Mouse (Mus musculus) liver, embryonic 15.5 days (tissue): ENCODE results near the gene C2cd2l. TPM values are rescaled to one million over a fixed set of nuclear protein-coding genes. Genes with fewer than 3 reads are reported as not detected.
"Not testable (repeated sequence)": the region's sequence is repeated elsewhere in the genome, so short reads cannot be mapped to it uniquely, and the experiment has no call there.

Experiments
- ATAC-seq: fragments of 200-750 bp; cut with Nextera tagmentation; 2 replicates; pipeline ENCODE4 v1.8.0; 2017; ENCODE audit warnings: moderate number of reproducible peaks, mild to moderate bottlenecking, moderate library complexity; ENCODE audit not compliant: insufficient read depth
- H3K27ac ChIP-seq: fragments of 300-500 bp; sonication (generic); replicated peaks from 2 replicates; pipeline ENCODE4 v1.5.1; 2015; ENCODE audit warnings: mild to moderate bottlenecking, inconsistent platforms
- H3K27me3 ChIP-seq: fragments of 300-500 bp; sonication (generic); 2 replicates; pipeline ENCODE4 v1.6.1; 2015; ENCODE audit warnings: mild to moderate bottlenecking, inconsistent platforms
- H3K36me3 ChIP-seq: fragments of 300-500 bp; sonication (generic); replicated peaks from 2 replicates; pipeline ENCODE4 v1.6.1; 2015; ENCODE audit warnings: moderate library complexity, mild to moderate bottlenecking, inconsistent platforms
- H3K4me1 ChIP-seq: fragments of 300-500 bp; sonication (generic); replicated peaks from 2 replicates; pipeline ENCODE4 v1.6.1; 2015; ENCODE audit warnings: inconsistent platforms
- H3K4me2 ChIP-seq: fragments of 300-500 bp; sonication (generic); 2 replicates; pipeline ENCODE4 v1.6.1; 2015; ENCODE audit warnings: moderate library complexity, mild to moderate bottlenecking, inconsistent platforms
- H3K4me3 ChIP-seq: fragments of 300-500 bp; sonication (generic); replicated peaks from 2 replicates; pipeline ENCODE4 v1.5.1; 2015; ENCODE audit warnings: mild to moderate bottlenecking, inconsistent platforms
- H3K9ac ChIP-seq: fragments of 300-500 bp; sonication (generic); 2 replicates; pipeline ENCODE4 v1.6.1; 2015; ENCODE audit warnings: moderate library complexity, mild to moderate bottlenecking, inconsistent platforms
- H3K9me3 ChIP-seq: fragments of 300-500 bp; sonication (generic); replicated peaks from 2 replicates; pipeline ENCODE4 v1.6.1; 2016; ENCODE audit warnings: inconsistent platforms
- WGBS: fragments of 180-500 bp; shearing (Covaris S2); methylation state at CpG from one replicate; pipeline ENCODE4 v1.1.7; 2015; ENCODE audit warnings: mixed read lengths; ENCODE audit not compliant: insufficient replicate concordance; 5-methylcytosine and 5-hydroxymethylcytosine counted together
- polyA plus RNA-seq: library from polyadenylated mRNA; unstranded; fragments of >200 nt; fragmentation: Nextera tagmentation; extraction: Ambion mirVana; gene quantifications from 2 replicates; pipeline ENCODE4 v1.2.1, GENCODE M21; 2015

C2cd2l gene
- polyA plus RNA-seq, 1 experiment from 2014 or later = 9.6 TPM

GRCm38 (mm10) chr9:44345570-44346433 is 25.7 kb upstream of the C2cd2l start:
- H3K9ac ChIP-seq = no peak overlapping the region
- H3K4me2 ChIP-seq = no peak overlapping the region
- ATAC-seq = no peak
- H3K36me3 ChIP-seq = peaks cover 58% of the 10 kb centered on the region
- H3K4me3 ChIP-seq = no peak overlapping the region
- WGBS = 75% methylated on average over 6 of the region's 6 CpGs
- H3K27ac ChIP-seq = peak overlapping the region; percentile 100
- H3K27me3 ChIP-seq = no peaks in the 10 kb centered on the region
- H3K9me3 ChIP-seq = no peaks in the 10 kb centered on the region
- peaks cover 30% of the 10 kb centered on the region for H3K4me1 ChIP-seq

GRCm38 (mm10) chr9:44343781-44344421 is 23.8 kb upstream of the C2cd2l start, which contains the start of gene Hmbs:
Hmbs (minus strand) TSS chr9:44344228.
- under 1% methylated on average over 39 of the region's 39 CpGs for WGBS
- H3K9me3 ChIP-seq = no peaks in the 10 kb centered on the region
- H3K4me1 ChIP-seq = peaks cover 39% of the 10 kb centered on the region
- no peaks in the 10 kb centered on the region for H3K27me3 ChIP-seq
- H3K9ac ChIP-seq = peak within 1 kb of the TSS; percentile 96
- peak within 1 kb of the TSS; percentile 82 for H3K4me2 ChIP-seq
- H3K27ac ChIP-seq = peak within 1 kb of the TSS; percentile 100
- peak; percentile 82 for ATAC-seq
- H3K4me3 ChIP-seq = peak within 1 kb of the TSS; percentile 81
- peaks cover 62% of the 10 kb centered on the region for H3K36me3 ChIP-seq

DNA sequence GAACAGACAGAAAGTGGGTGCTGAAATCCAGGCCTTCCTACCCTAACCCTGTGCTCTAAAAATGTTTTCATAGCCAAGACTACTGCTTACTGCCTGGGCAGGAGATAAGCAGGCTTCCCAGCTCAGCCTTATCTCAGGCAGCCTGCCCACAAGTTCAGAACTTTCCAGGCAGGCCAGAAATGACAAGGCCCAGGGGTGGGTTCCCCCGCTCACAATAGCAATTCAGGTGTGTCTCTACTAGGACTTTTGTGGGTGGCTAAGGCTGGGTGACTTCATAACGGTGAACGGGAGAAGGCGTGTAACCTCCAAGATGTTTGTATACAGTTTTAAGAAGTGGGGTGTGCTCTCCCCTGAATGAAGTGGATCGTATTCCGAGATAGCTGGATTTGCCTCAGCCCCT is 23.2 kb upstream of the C2cd2l start:
- Histone ChIP-seq H3K4me3 (peak overlapping the region; percentile 81), H3K4me2 (peak overlapping the region; percentile 82), H3K9me3 (no peaks in the 10 kb centered on the region), H3K36me3 (peaks cover 62% of the 10 kb centered on the region), H3K9ac (peak overlapping the region; percentile 96), H3K4me1 (peaks cover 43% of the 10 kb centered on the region), H3K27ac (peak overlapping the region; percentile 100), H3K27me3 (no peaks in the 10 kb centered on the region)
- 1% methylated on average over 6 of the region's 6 CpGs for WGBS
- ATAC-seq = peak; percentile 78

DNA sequence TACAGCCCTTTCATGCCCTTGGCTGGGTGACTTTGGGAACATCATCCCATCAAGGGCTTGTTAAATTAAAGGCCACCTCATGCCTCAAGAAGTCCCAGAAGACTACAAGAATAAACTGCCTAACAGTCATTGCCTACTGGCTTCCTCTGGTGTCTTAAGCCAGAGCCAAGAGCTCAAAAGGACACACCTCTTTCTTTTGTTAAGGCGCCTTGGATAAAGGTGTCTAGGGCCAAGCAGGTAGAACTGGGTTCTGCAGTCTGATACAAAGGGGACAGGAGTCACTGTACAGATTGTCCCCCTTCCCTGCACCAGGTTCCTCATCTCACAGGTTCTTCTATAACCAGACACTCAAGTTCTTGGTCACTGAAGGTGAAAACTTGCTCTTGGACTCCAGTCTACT is 22.5 kb upstream of the C2cd2l start:
- no peaks in the 10 kb centered on the region for H3K9me3 ChIP-seq
- 27% methylated on average over 1 of the region's 1 CpGs for WGBS
- no peaks in the 10 kb centered on the region for H3K27me3 ChIP-seq
- H3K27ac ChIP-seq = peak overlapping the region; percentile 100
- ATAC-seq = peak; percentile 7
- H3K4me3 ChIP-seq = peak overlapping the region; percentile 81
- H3K4me1 ChIP-seq = peaks cover 49% of the 10 kb centered on the region
- H3K4me2 ChIP-seq = peak overlapping the region; percentile 82
- H3K9ac ChIP-seq = peak overlapping the region; percentile 96
- H3K36me3 ChIP-seq = peaks cover 62% of the 10 kb centered on the region

DNA sequence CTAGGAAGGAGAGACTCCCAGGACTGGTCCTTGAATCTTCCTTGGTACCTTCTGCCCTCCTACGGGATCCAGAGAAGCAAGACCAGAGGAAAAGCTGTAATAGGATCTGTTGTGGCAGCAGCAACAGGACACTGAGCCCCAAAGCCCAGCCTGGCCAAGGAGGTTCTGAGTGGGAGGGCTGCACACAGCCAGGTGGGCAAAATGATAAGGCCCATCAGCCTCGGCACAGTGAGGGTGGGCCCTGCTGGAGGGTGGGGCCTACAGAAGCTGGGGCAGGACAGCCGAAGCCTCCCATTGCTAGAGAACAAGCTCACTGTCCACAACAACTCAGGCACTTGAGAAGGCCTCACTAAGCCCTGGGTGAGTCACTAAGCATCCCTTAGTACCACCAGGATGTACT is 22.1 kb upstream of the C2cd2l start:
- Histone ChIP-seq H3K9ac (peak overlapping the region; percentile 96), H3K4me1 (peaks cover 51% of the 10 kb centered on the region), H3K36me3 (peaks cover 62% of the 10 kb centered on the region), H3K27ac (peak overlapping the region; percentile 100), H3K4me3 (peak overlapping the region; percentile 81), H3K4me2 (peak overlapping the region; percentile 82), H3K9me3 (no peaks in the 10 kb centered on the region), H3K27me3 (no peaks in the 10 kb centered on the region)
- ATAC-seq = peak; percentile 78
- 17% methylated on average over 3 of the region's 3 CpGs for WGBS

GRCm38 (mm10) chr9:44341487-44341886 is 21.4 kb upstream of the C2cd2l start:
- H3K9ac ChIP-seq = peak overlapping the region; percentile 96
- H3K36me3 ChIP-seq = peaks cover 62% of the 10 kb centered on the region
- H3K4me2 ChIP-seq = peak overlapping the region; percentile 82
- WGBS = 53% methylated on average over 5 of the region's 5 CpGs
- ATAC-seq = no peak
- H3K4me1 ChIP-seq = peaks cover 57% of the 10 kb centered on the region
- H3K9me3 ChIP-seq = no peaks in the 10 kb centered on the region
- peak overlapping the region; percentile 81 for H3K4me3 ChIP-seq
- H3K27me3 ChIP-seq = no peaks in the 10 kb centered on the region
- peak overlapping the region; percentile 100 for H3K27ac ChIP-seq

GRCm38 (mm10) chr9:44338574-44338973 is 18.5 kb upstream of the C2cd2l start:
- peaks cover 66% of the 10 kb centered on the region for H3K36me3 ChIP-seq
- peak overlapping the region; percentile 81 for H3K4me3 ChIP-seq
- peak overlapping the region; percentile 96 for H3K9ac ChIP-seq
- WGBS = 70% methylated on average over 5 of the region's 5 CpGs
- peak overlapping the region; percentile 100 for H3K27ac ChIP-seq
- H3K9me3 ChIP-seq = no peaks in the 10 kb centered on the region
- H3K27me3 ChIP-seq = no peaks in the 10 kb centered on the region
- peaks cover 45% of the 10 kb centered on the region for H3K4me1 ChIP-seq
- no peak for ATAC-seq
- peak overlapping the region; percentile 82 for H3K4me2 ChIP-seq

DNA sequence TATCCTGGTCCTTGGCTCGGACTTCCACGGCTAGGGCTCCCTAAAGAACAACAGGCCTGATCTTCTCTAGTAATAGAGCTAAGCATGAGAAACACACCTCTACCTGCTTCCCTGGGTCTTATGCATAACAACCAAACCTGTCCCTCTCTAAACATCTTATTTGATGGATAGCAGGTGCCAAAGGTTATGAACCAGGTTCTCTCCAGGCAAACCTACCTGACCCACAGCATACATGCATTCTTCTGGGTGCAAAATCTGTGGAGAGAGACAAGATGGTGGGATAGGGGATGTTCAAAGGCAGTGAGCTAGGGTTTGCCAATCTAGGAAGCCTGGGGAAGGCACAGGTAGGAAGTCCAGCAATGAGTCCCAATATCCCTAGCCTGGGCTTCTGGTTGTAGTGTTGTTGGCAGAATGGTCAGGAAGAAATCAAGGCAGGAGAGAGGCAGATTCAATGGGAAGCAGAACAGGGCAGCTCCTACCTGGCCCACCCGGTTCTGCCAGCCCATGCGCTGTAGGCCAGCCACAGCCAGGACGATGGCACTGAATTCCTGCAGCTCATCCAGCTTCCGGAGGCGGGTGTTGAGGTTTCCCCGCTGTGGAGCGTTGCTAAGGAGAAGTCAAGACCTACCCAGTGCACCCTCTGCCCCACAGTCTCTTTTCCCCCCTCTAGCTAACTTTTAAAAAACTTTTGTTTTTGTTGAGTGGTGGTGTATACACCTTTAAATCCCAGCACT is 17.5 kb upstream of the C2cd2l start:
- WGBS = 75% methylated on average over 9 of the region's 9 CpGs
- Histone ChIP-seq H3K4me2 (peak overlapping the region; percentile 82), H3K9ac (peak overlapping the region; percentile 96), H3K27me3 (no peaks in the 10 kb centered on the region), H3K4me1 (peaks cover 48% of the 10 kb centered on the region), H3K4me3 (peak overlapping the region; percentile 81), H3K27ac (peak overlapping the region; percentile 100), H3K9me3 (no peaks in the 10 kb centered on the region), H3K36me3 (peaks cover 76% of the 10 kb centered on the region)
- ATAC-seq = no peak

DNA sequence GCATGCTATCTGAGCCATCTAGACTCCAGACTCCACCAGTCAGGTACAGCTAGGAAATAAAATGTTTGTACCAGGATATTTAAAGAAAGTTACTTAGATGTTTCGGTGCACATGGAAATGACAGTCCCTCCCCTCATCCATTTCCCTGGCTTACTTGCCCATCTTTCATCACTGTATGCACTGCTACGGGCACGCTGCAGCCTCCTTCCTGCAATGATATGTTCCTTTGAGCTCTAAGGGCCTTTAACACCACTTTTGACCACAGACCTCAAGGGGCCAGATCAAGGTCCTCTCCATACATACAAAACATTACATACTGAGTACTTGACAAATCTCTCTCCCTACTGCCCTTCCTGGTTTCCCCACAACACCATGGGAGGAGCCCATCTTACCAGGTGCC is 16.9 kb upstream of the C2cd2l start:
- no peak for ATAC-seq
- peak overlapping the region; percentile 82 for H3K4me2 ChIP-seq
- H3K27me3 ChIP-seq = no peaks in the 10 kb centered on the region
- H3K4me1 ChIP-seq = peaks cover 44% of the 10 kb centered on the region
- WGBS = 49% methylated on average over 3 of the region's 3 CpGs
- H3K4me3 ChIP-seq = peak overlapping the region; percentile 81
- no peaks in the 10 kb centered on the region for H3K9me3 ChIP-seq
- H3K9ac ChIP-seq = peak overlapping the region; percentile 96
- peaks cover 81% of the 10 kb centered on the region for H3K36me3 ChIP-seq
- peak overlapping the region; percentile 100 for H3K27ac ChIP-seq

GRCm38 (mm10) chr9:44336513-44336912 is 16.4 kb upstream of the C2cd2l start:
- Histone ChIP-seq H3K4me1 (peaks cover 44% of the 10 kb centered on the region), H3K4me3 (peak overlapping the region; percentile 81), H3K27ac (peak overlapping the region; percentile 100), H3K9ac (peak overlapping the region; percentile 96), H3K4me2 (peak overlapping the region; percentile 82), H3K36me3 (peaks cover 81% of the 10 kb centered on the region)
- 34% methylated on average over 4 of the region's 4 CpGs for WGBS
- not testable (repeated sequence) for H3K27me3 ChIP-seq, ATAC-seq, H3K9me3 ChIP-seq

DNA sequence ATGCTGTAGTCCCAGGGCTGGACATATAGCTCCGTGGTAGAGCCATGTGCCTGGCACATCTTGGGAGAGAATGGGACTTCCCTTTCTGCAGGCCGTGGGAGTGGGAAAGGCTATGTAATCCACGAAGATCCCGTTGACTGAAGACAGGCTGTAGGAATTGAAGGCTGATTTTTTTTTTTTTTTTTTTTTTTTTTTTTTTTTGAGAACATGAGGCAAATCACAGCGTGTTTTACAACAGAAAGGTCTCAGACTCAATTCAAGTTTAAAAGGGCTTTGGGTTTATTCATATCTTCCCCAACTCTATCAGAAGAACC is 16.0 kb upstream of the C2cd2l start:
- H3K4me2 ChIP-seq = peak overlapping the region; percentile 82
- H3K27ac ChIP-seq = peak overlapping the region; percentile 100
- WGBS = 0% methylated on average over 5 of the region's 5 CpGs
- H3K4me1 ChIP-seq = peaks cover 44% of the 10 kb centered on the region
- no peak for ATAC-seq
- H3K9ac ChIP-seq = peak overlapping the region; percentile 96
- H3K36me3 ChIP-seq = peaks cover 81% of the 10 kb centered on the region
- H3K4me3 ChIP-seq = peak overlapping the region; percentile 81
- no peaks in the 10 kb centered on the region for H3K27me3 ChIP-seq
- no peaks in the 10 kb centered on the region for H3K9me3 ChIP-seq
